In genomic region chr10:25453150-25453549, GRCm38 (mm10) we compare ENCODE assay signal across 16 mouse cellular contexts.
DNase-seq lines count a peak whose midpoint lies in the region; ATAC-seq and TF ChIP-seq lines count a peak whose summit lies in the region.
"Had no signal": no experiment of that assay in that cellular context is flagged by ENCODE, and none has a peak within 500 bp of the region (broad histone marks: within the 10 kb centered on the region; RNA-seq: fewer than 3 reads in every experiment).

No protein-coding gene starts in this region.

- no peaks in the 10 kb centered on the region for H3K27me3 ChIP-seq in forebrain, embryonic 16.5 days (replicated peaks; ENCODE audit: control insufficient read depth, insufficient read depth, low read length)
- no peaks in the 10 kb centered on the region for H3K27me3 ChIP-seq in forebrain, embryonic 12.5 days
- H3K27me3 ChIP-seq in neural tube, embryonic 13.5 days, result no peaks in the 10 kb centered on the region
- H3K27me3 ChIP-seq in neural tube, embryonic 15.5 days (replicated peaks), result no peaks in the 10 kb centered on the region
- no peaks in the 10 kb centered on the region for H3K27me3 ChIP-seq in stomach, embryonic 14.5 days (ENCODE audit: control insufficient read depth, insufficient read depth, low read length)

- H3K4me2 ChIP-seq in forebrain, embryonic 16.5 days (ENCODE audit: low read length), result no peak overlapping the region
- H3K4me2 ChIP-seq in forebrain, embryonic 12.5 days, result no peak overlapping the region
- no peak overlapping the region for H3K4me2 ChIP-seq in neural tube, embryonic 13.5 days
- no peak overlapping the region for H3K4me2 ChIP-seq in neural tube, embryonic 15.5 days
- no peak overlapping the region for H3K4me2 ChIP-seq in stomach, embryonic 14.5 days (replicated peaks; ENCODE audit: low read depth, low read length)
- H3K4me2 ChIP-seq: heart, embryonic 11.5 days had no signal

- no peak for TF ChIP-seq CTCF in layer of hippocampus, adult 2 months (conservative IDR thresholded peaks at IDR 0.05)

- no peaks in the 10 kb centered on the region for H3K9me3 ChIP-seq in forebrain, embryonic 16.5 days (ENCODE audit: control insufficient read depth, low read length)
- no peaks in the 10 kb centered on the region for H3K9me3 ChIP-seq in forebrain, embryonic 12.5 days
- no peaks in the 10 kb centered on the region for H3K9me3 ChIP-seq in neural tube, embryonic 13.5 days
- H3K9me3 ChIP-seq in neural tube, embryonic 15.5 days (replicated peaks), result no peaks in the 10 kb centered on the region
- no peaks in the 10 kb centered on the region for H3K9me3 ChIP-seq in stomach, embryonic 14.5 days (ENCODE audit: control insufficient read depth, low read depth, low read length)

- WGBS in forebrain, embryonic 16.5 days, result 55% methylated on average over 9 of the region's 9 CpGs
- WGBS in forebrain, embryonic 12.5 days, result 78% methylated on average over 9 of the region's 9 CpGs
- WGBS in neural tube, embryonic 13.5 days, result 42% methylated on average over 9 of the region's 9 CpGs
- 44% methylated on average over 9 of the region's 9 CpGs for WGBS in neural tube, embryonic 15.5 days
- WGBS in stomach, embryonic 14.5 days, result 71% methylated on average over 9 of the region's 9 CpGs

- H3K9ac ChIP-seq in forebrain, embryonic 16.5 days (replicated peaks; ENCODE audit: low read depth, low read length), result no peak overlapping the region
- no peak overlapping the region for H3K9ac ChIP-seq in forebrain, embryonic 12.5 days
- H3K9ac ChIP-seq in neural tube, embryonic 13.5 days, result no peak overlapping the region
- no peak overlapping the region for H3K9ac ChIP-seq in neural tube, embryonic 15.5 days (replicated peaks)
- no peak overlapping the region for H3K9ac ChIP-seq in stomach, embryonic 14.5 days (replicated peaks; ENCODE audit: low read depth, low read length)

- peak; percentile 33; the same call in 1 of the 2 replicates for ATAC-seq in forebrain, embryonic 16.5 days
- no peak for ATAC-seq in forebrain, embryonic 12.5 days (ENCODE audit: low FRiP score)
- 0 out of 2 replicates have a peak, but pooled peaks have one; percentile 40 for ATAC-seq in neural tube, embryonic 13.5 days (ENCODE audit: low read depth)
- no peak for ATAC-seq in neural tube, embryonic 15.5 days (ENCODE audit: low FRiP score)
- ATAC-seq in stomach, embryonic 14.5 days (ENCODE audit: insufficient number of reproducible peaks, insufficient read depth, low FRiP score, low read depth), result peak; percentile 56; the same call in 1 of the 2 replicates

- H3K36me3 ChIP-seq in forebrain, embryonic 16.5 days (ENCODE audit: control insufficient read depth, insufficient read depth), result no peaks in the 10 kb centered on the region
- H3K36me3 ChIP-seq in forebrain, embryonic 12.5 days (replicated peaks), result no peaks in the 10 kb centered on the region
- no peaks in the 10 kb centered on the region for H3K36me3 ChIP-seq in neural tube, embryonic 13.5 days
- H3K36me3 ChIP-seq in neural tube, embryonic 15.5 days, result no peaks in the 10 kb centered on the region
- H3K36me3 ChIP-seq in stomach, embryonic 14.5 days (ENCODE audit: control insufficient read depth, insufficient read depth, low read length), result no peaks in the 10 kb centered on the region; the same call in 1 of the 2 replicates

- no peak for DNase-seq in layer of hippocampus, adult 2 months (ENCODE audit: low spot score in 2 of 2)
- DNase-seq in layer of hippocampus, postnatal 25 days (ENCODE audit: extremely low spot score in 1 of 2, low spot score in 1 of 2), result no peak
- DNase-seq in yolk sac, embryonic 10.5 days (ENCODE audit: low spot score), result no peak
- DNase-seq: adrenal gland, postnatal 10 days; cerebellum, adult 18-20 months; cerebellum, postnatal 14 days; kidney, adult 2 months; left cerebral cortex, postnatal 4 days; midbrain, embryonic 14.5 days had no signal

- no peaks in the 10 kb centered on the region for H3K4me1 ChIP-seq in forebrain, embryonic 16.5 days (replicated peaks; ENCODE audit: control insufficient read depth, insufficient read depth, low read length)
- H3K4me1 ChIP-seq in forebrain, embryonic 12.5 days, result no peaks in the 10 kb centered on the region
- H3K4me1 ChIP-seq in neural tube, embryonic 13.5 days (replicated peaks), result peaks cover 13% of the 10 kb centered on the region; the same call in 1 of the 2 replicates
- H3K4me1 ChIP-seq in neural tube, embryonic 15.5 days, result peaks cover 7% of the 10 kb centered on the region
- peaks cover 11% of the 10 kb centered on the region; the same call in 1 of the 2 replicates for H3K4me1 ChIP-seq in stomach, embryonic 14.5 days (ENCODE audit: control insufficient read depth, insufficient read depth, low read length)

- no peak overlapping the region for H3K4me3 ChIP-seq in forebrain, embryonic 16.5 days (replicated peaks; ENCODE audit: low read length)
- H3K4me3 ChIP-seq in forebrain, embryonic 12.5 days (replicated peaks), result no peak overlapping the region
- no peak overlapping the region for H3K4me3 ChIP-seq in layer of hippocampus, adult 2 months
- no peak overlapping the region for H3K4me3 ChIP-seq in neural tube, embryonic 13.5 days
- H3K4me3 ChIP-seq in neural tube, embryonic 15.5 days (replicated peaks), result no peak overlapping the region
- no peak overlapping the region for H3K4me3 ChIP-seq in stomach, embryonic 14.5 days (ENCODE audit: low read depth, low read length)

- H3K27ac ChIP-seq in forebrain, embryonic 16.5 days (ENCODE audit: low read length), result no peak overlapping the region
- H3K27ac ChIP-seq in forebrain, embryonic 12.5 days, result no peak overlapping the region
- peak overlapping the region; percentile 29; the same call in 1 of the 2 replicates for H3K27ac ChIP-seq in layer of hippocampus, adult 2 months
- H3K27ac ChIP-seq in neural tube, embryonic 13.5 days (replicated peaks), result no peak overlapping the region
- H3K27ac ChIP-seq in neural tube, embryonic 15.5 days (replicated peaks), result no peak overlapping the region
- no peak overlapping the region for H3K27ac ChIP-seq in stomach, embryonic 14.5 days (ENCODE audit: low read length)
- H3K27ac ChIP-seq: kidney, postnatal 0 days had no signal

Comparison
In these comparisons a context has a peak if more than half of its experiments do, and no peak if none do; other contexts are left out.
1. ATAC-seq: peak in forebrain, embryonic 16.5 days (single experiment), neural tube, embryonic 13.5 days (single experiment) and stomach, embryonic 14.5 days (single experiment); none in forebrain, embryonic 12.5 days (single experiment) and neural tube, embryonic 15.5 days (single experiment).